Mouse (Mus musculus) right cerebral cortex, postnatal 36 days (tissue): ENCODE measurements at regions not wholly inside any gene's neighbourhood (a gene's known extent, or its start where the extent isn't known, plus 50 kb on each side); places are given as distances from the start of the nearest gene placed in this dataset.

ENCODE experiments used
- DNase-seq, 2 experiments: peaks; one replicate each; pipeline ENCODE4 v3.0.0; 2022; ENCODE audit warnings: low spot score in 2 of 2, mixed read lengths in 1 of 2

- peak; percentile 4 to 10 for DNase-seq
These were observed 166.6 kb downstream of the Cox7b2 start for GRCm38 (mm10) chr5:71381407-71381806.

GRCm38 (mm10) chr5:71366196-71366858 lies 181.7 kb downstream of the Cox7b2 start:
- no peak for DNase-seq

GRCm38 (mm10) chr5:71341512-71341911 lies 206.5 kb downstream of the Cox7b2 start:
- DNase-seq: no peak

- no peak for DNase-seq
These were observed 213.8 kb upstream of the Gabra2 start for GRCm38 (mm10) chr5:71309414-71309813.

- DNase-seq: no peak
These were observed 166.7 kb upstream of the Gabra2 start for GRCm38 (mm10) chr5:71262202-71262883.

GRCm38 (mm10) chr5:71249273-71249672 lies 153.6 kb upstream of the Gabra2 start:
- DNase-seq: no peak

- no peak for DNase-seq
These were observed 152.9 kb upstream of the Gabra2 start for GRCm38 (mm10) chr5:71248318-71249135.

- no peak for DNase-seq
These were observed 132.0 kb upstream of the Gabra2 start for GRCm38 (mm10) chr5:71227615-71228014.

GRCm38 (mm10) chr5:71200881-71201280 lies 105.2 kb upstream of the Gabra2 start:
- no peak for DNase-seq

- DNase-seq: no peak
These were observed 81.7 kb upstream of the Gabra2 start for GRCm38 (mm10) chr5:71177316-71177715.

- DNase-seq: no peak
These were observed 74.7 kb upstream of the Gabra2 start for GRCm38 (mm10) chr5:71170378-71170777.
